Mouse (Mus musculus) neutrophil, adult 65 days (primary cell): ENCODE results near the gene Olfr1263. TPM values are rescaled to one million over a fixed set of nuclear protein-coding genes. Genes with fewer than 3 reads are reported as not detected.

ENCODE experiments used
- total RNA-seq: library from RNA; stranded (reverse); gene quantifications from 2 replicates; pipeline ENCODE4 v1.2.4, GENCODE M21; 2023

The Olfr1263 gene
- total RNA-seq, result not detected in 2 replicates

DNA sequence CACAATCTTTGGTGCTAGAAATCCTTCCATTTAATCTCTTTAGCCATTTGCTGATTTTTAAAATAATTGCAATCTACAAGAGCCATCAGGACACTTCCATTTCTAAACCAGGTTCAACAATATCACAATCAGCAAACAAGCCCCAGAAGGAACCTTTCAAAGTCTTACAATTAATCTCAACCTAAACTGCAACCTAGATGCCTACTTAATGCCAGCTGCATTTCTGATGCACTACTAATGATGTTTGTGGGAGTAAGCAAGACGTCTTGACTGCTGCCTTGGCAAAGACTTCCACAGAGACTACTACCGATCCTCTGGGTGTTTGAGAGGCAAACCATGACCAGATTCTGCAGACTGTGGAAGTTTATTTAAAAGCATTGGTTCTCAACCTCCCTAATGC, at the start of gene Olfr1263:
Gene Olfr1263 (plus strand): TSS at position 301 of the 400 bp plus-strand sequence.

GRCm38 (mm10) chr2:89974184-89974583, 37.7 kb upstream of the Olfr1263 start, which contains the start of gene Olfr1260:
Gene Olfr1260 (plus strand): TSS chr2:89974340.

GRCm38 (mm10) chr2:89990921-89991320, 21.0 kb upstream of the Olfr1263 start, which contains the start of gene Olfr1261:
Gene Olfr1261 (plus strand): TSS chr2:89991221.

GRCm38 (mm10) chr2:89999845-90000244, 12.1 kb upstream of the Olfr1263 start, which contains the start of gene Olfr1262:
Gene Olfr1262 (plus strand): TSS chr2:90000145.

GRCm38 (mm10) chr2:90025477-90025876, 13.5 kb downstream of the Olfr1263 start, which contains the start of gene Olfr1264:
Gene Olfr1264 (minus strand): TSS chr2:90025577.

DNA sequence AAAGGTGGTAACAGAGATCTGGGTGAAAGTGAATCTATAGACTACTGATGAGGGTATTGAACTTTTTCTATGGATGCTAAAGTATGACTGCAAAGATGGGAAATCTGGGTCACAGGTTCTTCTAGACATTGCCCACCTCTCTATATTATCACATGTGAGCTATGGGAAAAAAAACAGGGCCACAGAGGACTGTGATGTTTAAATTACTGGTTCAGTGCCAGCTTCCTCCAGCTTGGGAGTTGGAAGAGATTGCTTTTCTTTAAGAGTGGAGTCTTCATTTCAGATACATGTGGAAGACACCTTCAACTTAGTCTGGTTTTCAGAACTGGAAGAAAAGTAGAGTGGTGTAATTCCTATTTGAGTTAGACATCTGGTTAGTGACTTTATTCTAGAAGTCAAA, 23.1 kb downstream of the Olfr1263 start, which contains the start of gene Olfr1265:
Gene Olfr1265 (plus strand): TSS at position 301 of the 400 bp plus-strand sequence.

DNA sequence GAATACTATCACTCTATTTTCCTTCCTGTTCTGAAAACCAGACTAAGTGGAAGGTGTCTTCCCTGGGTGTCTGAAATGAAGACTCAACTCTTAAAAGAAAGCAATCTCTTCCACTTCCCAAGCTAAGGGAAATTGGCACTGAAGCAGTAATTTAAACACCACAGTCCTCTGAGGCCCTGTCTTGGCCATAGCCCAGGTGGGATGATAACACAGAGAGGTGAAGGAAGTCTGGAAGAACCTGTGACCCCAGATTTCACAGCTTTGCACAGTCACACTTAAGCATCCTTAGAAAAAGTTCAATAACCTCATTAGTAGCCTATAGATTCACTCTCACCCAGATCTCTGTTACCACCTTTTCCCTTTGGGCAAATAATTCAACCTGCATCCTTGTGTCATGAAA, 51.6 kb downstream of the Olfr1263 start, which contains the start of gene Olfr140:
Gene Olfr140 (minus strand): TSS at position 101 of the 400 bp plus-strand sequence.

Other genes starting within 250 kb of the Olfr1263 start
- gene Olfr1254, start 218.5 kb upstream of the Olfr1263 start, total RNA-seq, result not detected in 2 replicates
- not detected in 2 replicates for gene Olfr1255, start 200.1 kb upstream of the Olfr1263 start, total RNA-seq
- gene Olfr1256, start 170.6 kb upstream of the Olfr1263 start, total RNA-seq, result not detected in 2 replicates
- gene Olfr48, start 163.9 kb upstream of the Olfr1263 start, total RNA-seq, result not detected in 2 replicates
- not detected in 2 replicates for gene Olfr1257, start 133.7 kb upstream of the Olfr1263 start, total RNA-seq
- gene Olfr1258, start 84.8 kb upstream of the Olfr1263 start, total RNA-seq, result not detected in 2 replicates
- gene Olfr1259, start 63.5 kb upstream of the Olfr1263 start, total RNA-seq, result not detected in 2 replicates
- not detected in 2 replicates for gene Olfr1260, start 37.8 kb upstream of the Olfr1263 start, total RNA-seq
- gene Olfr1261, start 20.9 kb upstream of the Olfr1263 start, total RNA-seq, result not detected in 2 replicates
- gene Olfr1262, start 12.0 kb upstream of the Olfr1263 start, total RNA-seq, result not detected in 2 replicates
- not detected in 2 replicates for gene Olfr1264, start 13.4 kb downstream of the Olfr1263 start, total RNA-seq
- not detected in 2 replicates for gene Olfr1265, start 23.2 kb downstream of the Olfr1263 start, total RNA-seq
- not detected in 2 replicates for gene Olfr140, start 51.5 kb downstream of the Olfr1263 start, total RNA-seq
- not detected in 2 replicates for gene Olfr1269, start 109.3 kb downstream of the Olfr1263 start, total RNA-seq
- gene Olfr32, start 130.2 kb downstream of the Olfr1263 start, total RNA-seq, result not detected in 2 replicates
- gene Olfr1270, start 141.0 kb downstream of the Olfr1263 start, total RNA-seq, result not detected in 2 replicates
- 0.20 and 0.63 TPM in 2 replicates for gene Olfr1506, start 212.4 kb downstream of the Olfr1263 start, total RNA-seq
- gene Olfr142, start 245.5 kb downstream of the Olfr1263 start, total RNA-seq, result not detected in 2 replicates